Mouse (Mus musculus) hindbrain, embryonic 10.5 days (tissue): ENCODE measurements around the gene Myadml2. TPM values are rescaled to one million over a fixed set of nuclear protein-coding genes. Genes with fewer than 3 reads are reported as not detected.

Experiments used
- polyA plus RNA-seq: library from polyadenylated mRNA; unstranded; fragments of >200 nt; fragmentation: Nextera tagmentation; extraction: Ambion mirVana; gene quantifications from 2 replicates; pipeline ENCODE4 v1.2.1, GENCODE M21; 2016

Gene Myadml2
- polyA plus RNA-seq, 1 experiment from 2014 or later, result not detected

Other genes starting within 250 kb of the Myadml2 start
- gene Nploc4, start 210.4 kb downstream of the Myadml2 start, polyA plus RNA-seq, result 47.7 and 49.3 TPM in 2 replicates
- 0.12 and 0.46 TPM in 2 replicates for gene Tspan10, start 205.5 kb downstream of the Myadml2 start, polyA plus RNA-seq
- 0.31 and 0.35 TPM in 2 replicates for gene Pde6g, start 194.7 kb downstream of the Myadml2 start, polyA plus RNA-seq
- 12.5 and 13.2 TPM in 2 replicates for gene Oxld1, start 190.1 kb downstream of the Myadml2 start, polyA plus RNA-seq
- gene Ccdc137, start 190.0 kb downstream of the Myadml2 start, polyA plus RNA-seq, result 34.4 and 37.3 TPM in 2 replicates
- 59.6 and 62.3 TPM in 2 replicates for gene Arl16, start 180.6 kb downstream of the Myadml2 start, polyA plus RNA-seq
- 171 and 186 TPM in 2 replicates for gene Mrpl12, start 163.5 kb downstream of the Myadml2 start, polyA plus RNA-seq
- gene Slc25a10, start 156.3 kb downstream of the Myadml2 start, polyA plus RNA-seq, result 50.6 and 53.3 TPM in 2 replicates
- 0.14 and 0.17 TPM in 2 replicates for gene Gcgr, start 117.5 kb downstream of the Myadml2 start, polyA plus RNA-seq
- 219 and 261 TPM in 2 replicates for gene Mcrip1, start 98.4 kb downstream of the Myadml2 start, polyA plus RNA-seq
- 0.27 TPM in 1 of 2 replicates, not detected in the other for gene Ppp1r27, start 97.0 kb downstream of the Myadml2 start, polyA plus RNA-seq
- gene P4hb, start 74.9 kb downstream of the Myadml2 start, polyA plus RNA-seq, result 519 and 570 TPM in 2 replicates
- 799 and 820 TPM in 2 replicates for gene Arhgdia, start 66.5 kb downstream of the Myadml2 start, polyA plus RNA-seq
- gene Alyref, start 49.8 kb downstream of the Myadml2 start, polyA plus RNA-seq, result 607 and 643 TPM in 2 replicates
- gene Anapc11, start 49.7 kb downstream of the Myadml2 start, polyA plus RNA-seq, result 237 TPM in 2 replicates
- 0.34 and 0.63 TPM in 2 replicates for gene Npb, start 39.7 kb downstream of the Myadml2 start, polyA plus RNA-seq
- gene Pcyt2, start 30.2 kb downstream of the Myadml2 start, polyA plus RNA-seq, result 139 and 160 TPM in 2 replicates
- 37.0 and 42.4 TPM in 2 replicates for gene Sirt7, start 22.9 kb downstream of the Myadml2 start, polyA plus RNA-seq
- gene Mafg, start 14.6 kb downstream of the Myadml2 start, polyA plus RNA-seq, result 23.1 and 26.2 TPM in 2 replicates
- gene Pycr1, start 4.4 kb downstream of the Myadml2 start, polyA plus RNA-seq, result 37.6 and 38.7 TPM in 2 replicates
- 2.3 and 4.3 TPM in 2 replicates for gene Notum, start 13.0 kb upstream of the Myadml2 start, polyA plus RNA-seq
- gene Aspscr1, start 24.8 kb upstream of the Myadml2 start, polyA plus RNA-seq, result 147 and 178 TPM in 2 replicates
- 129 and 137 TPM in 2 replicates for gene Cenpx, start 65.6 kb upstream of the Myadml2 start, polyA plus RNA-seq
- gene Lrrc45, start 65.8 kb upstream of the Myadml2 start, polyA plus RNA-seq, result 55.8 and 57.7 TPM in 2 replicates
- 31.0 and 58.2 TPM in 2 replicates for gene Rac3, start 73.3 kb upstream of the Myadml2 start, polyA plus RNA-seq
- gene Dcxr, start 79.1 kb upstream of the Myadml2 start, polyA plus RNA-seq, result 17.9 and 19.8 TPM in 2 replicates
- gene Cbr2, start 84.0 kb upstream of the Myadml2 start, polyA plus RNA-seq, result 1.6 and 2.1 TPM in 2 replicates
- 8.9 and 12.2 TPM in 2 replicates for gene Hmga1b, start 114.6 kb upstream of the Myadml2 start, polyA plus RNA-seq
- 46.4 and 63.7 TPM in 2 replicates for gene Rfng, start 136.0 kb upstream of the Myadml2 start, polyA plus RNA-seq
- gene Gps1, start 136.1 kb upstream of the Myadml2 start, polyA plus RNA-seq, result 276 and 285 TPM in 2 replicates
- gene Dus1l, start 148.2 kb upstream of the Myadml2 start, polyA plus RNA-seq, result 95.4 and 97.1 TPM in 2 replicates
- 131 TPM in 2 replicates for gene Fasn, start 176.4 kb upstream of the Myadml2 start, polyA plus RNA-seq